Mouse (Mus musculus) hindbrain, embryonic 15.5 days (tissue): Measurements from ENCODE around the gene Tnr. TPM values are rescaled to one million over a fixed set of nuclear protein-coding genes. Genes with fewer than 3 reads are reported as not detected.
A peak's percentile ranks its signal among the peaks of the same experiment; 100 is the strongest.

Source experiments
- ATAC-seq: fragments of 200-750 bp; cut with Nextera tagmentation; 2 replicates; pipeline ENCODE4 v1.8.0; 2017; ENCODE audit warnings: low read depth, moderate number of reproducible peaks, moderate TSS enrichment; ENCODE audit not compliant: low FRiP score
- H3K27ac ChIP-seq: fragments of 300-500 bp; sonication (generic); replicated peaks from 2 replicates; pipeline ENCODE4 v1.5.1; 2015; ENCODE audit warnings: mild to moderate bottlenecking, inconsistent platforms
- H3K27me3 ChIP-seq: fragments of 300-500 bp; sonication (generic); 2 replicates; pipeline ENCODE4 v1.6.1; 2015; ENCODE audit warnings: control low read depth, inconsistent platforms
- H3K36me3 ChIP-seq: fragments of 300-500 bp; sonication (generic); 2 replicates; pipeline ENCODE4 v1.6.1; 2015; ENCODE audit warnings: control low read depth, inconsistent platforms
- H3K4me1 ChIP-seq: fragments of 300-500 bp; sonication (generic); replicated peaks from 2 replicates; pipeline ENCODE4 v1.6.1; 2015; ENCODE audit warnings: control low read depth, inconsistent platforms
- H3K4me2 ChIP-seq: fragments of 300-500 bp; sonication (generic); 2 replicates; pipeline ENCODE4 v1.6.1; 2015; ENCODE audit warnings: moderate library complexity, mild to moderate bottlenecking, inconsistent platforms
- H3K4me3 ChIP-seq: fragments of 300-500 bp; sonication (generic); 2 replicates; pipeline ENCODE4 v1.5.1; 2015; ENCODE audit warnings: mild to moderate bottlenecking, inconsistent platforms
- H3K9ac ChIP-seq: fragments of 300-500 bp; sonication (generic); 2 replicates; pipeline ENCODE4 v1.6.1; 2015; ENCODE audit warnings: inconsistent platforms
- H3K9me3 ChIP-seq: fragments of 300-500 bp; sonication (generic); 2 replicates; pipeline ENCODE4 v1.6.1; 2016; ENCODE audit warnings: control low read depth, inconsistent platforms
- WGBS: fragments of 180-500 bp; shearing (Covaris S2); methylation state at CpG from one replicate; pipeline ENCODE4 v1.1.7; 2015; 5-methylcytosine and 5-hydroxymethylcytosine counted together
- polyA plus RNA-seq: library from polyadenylated mRNA; unstranded; fragments of >200 nt; fragmentation: Nextera tagmentation; extraction: Ambion mirVana; gene quantifications from 2 replicates; pipeline ENCODE4 v1.2.1, GENCODE M21; 2015

Tnr gene
- polyA plus RNA-seq, 1 experiment from 2014 or later = 5.0 TPM

- Histone ChIP-seq H3K36me3 (no peaks in the 10 kb centered on the region), H3K27ac (no peak overlapping the region), H3K9me3 (no peaks in the 10 kb centered on the region), H3K9ac (no peak overlapping the region), H3K27me3 (no peaks in the 10 kb centered on the region), H3K4me2 (no peak overlapping the region), H3K4me1 (peaks cover 17% of the 10 kb centered on the region), H3K4me3 (no peak overlapping the region)
- ATAC-seq = no peak
- WGBS = 59% methylated on average over 2 of the region's 2 CpGs
Observed at GRCm38 (mm10) chr1:159596640-159597039, 73.1 kb downstream of the Tnr start.

GRCm38 (mm10) chr1:159613561-159613960 lies 90.0 kb downstream of the Tnr start:
- no peak for ATAC-seq
- H3K36me3 ChIP-seq = no peaks in the 10 kb centered on the region
- H3K9ac ChIP-seq = no peak overlapping the region
- WGBS = 92% methylated on average over 4 of the region's 4 CpGs
- H3K4me2 ChIP-seq = no peak overlapping the region
- no peaks in the 10 kb centered on the region for H3K27me3 ChIP-seq
- no peak overlapping the region for H3K4me3 ChIP-seq
- no peaks in the 10 kb centered on the region for H3K9me3 ChIP-seq
- peaks cover 20% of the 10 kb centered on the region for H3K4me1 ChIP-seq
- no peak overlapping the region for H3K27ac ChIP-seq

DNA sequence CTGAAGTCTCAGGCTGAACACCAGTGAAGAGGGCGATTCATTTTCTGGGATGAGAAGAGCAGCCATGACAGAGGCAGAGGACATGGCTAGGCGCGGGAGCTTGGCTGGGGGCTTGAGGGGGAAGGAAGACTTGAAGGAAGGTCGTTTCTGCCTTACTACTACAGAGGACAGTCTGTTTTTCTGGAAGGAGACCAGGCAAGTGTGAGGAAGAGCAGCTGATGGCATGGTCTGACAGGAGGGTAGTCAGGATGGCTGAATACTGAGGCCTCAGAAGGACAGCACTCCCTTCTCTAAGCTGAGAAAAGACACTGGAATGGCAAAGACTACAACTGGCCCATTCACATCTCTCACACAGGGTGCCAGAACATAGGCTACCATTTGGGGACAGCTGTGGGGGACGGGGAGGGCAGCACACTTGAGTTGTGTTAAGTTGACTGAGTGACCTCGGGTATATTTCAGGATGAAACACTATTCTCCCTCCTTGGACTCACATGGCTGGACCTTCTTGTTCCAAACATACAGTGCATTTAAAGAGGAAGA lies 90.6 kb downstream of the Tnr start:
- Histone ChIP-seq H3K36me3 (no peaks in the 10 kb centered on the region), H3K9me3 (no peaks in the 10 kb centered on the region), H3K27me3 (no peaks in the 10 kb centered on the region), H3K27ac (peak overlapping the region; percentile 74; the same call in 1 of the 2 replicates), H3K4me2 (peak overlapping the region; percentile 46), H3K4me1 (peaks cover 20% of the 10 kb centered on the region), H3K9ac (no peak overlapping the region), H3K4me3 (no peak overlapping the region)
- ATAC-seq = no peak
- WGBS = 84% methylated on average over 6 of the region's 6 CpGs

DNA sequence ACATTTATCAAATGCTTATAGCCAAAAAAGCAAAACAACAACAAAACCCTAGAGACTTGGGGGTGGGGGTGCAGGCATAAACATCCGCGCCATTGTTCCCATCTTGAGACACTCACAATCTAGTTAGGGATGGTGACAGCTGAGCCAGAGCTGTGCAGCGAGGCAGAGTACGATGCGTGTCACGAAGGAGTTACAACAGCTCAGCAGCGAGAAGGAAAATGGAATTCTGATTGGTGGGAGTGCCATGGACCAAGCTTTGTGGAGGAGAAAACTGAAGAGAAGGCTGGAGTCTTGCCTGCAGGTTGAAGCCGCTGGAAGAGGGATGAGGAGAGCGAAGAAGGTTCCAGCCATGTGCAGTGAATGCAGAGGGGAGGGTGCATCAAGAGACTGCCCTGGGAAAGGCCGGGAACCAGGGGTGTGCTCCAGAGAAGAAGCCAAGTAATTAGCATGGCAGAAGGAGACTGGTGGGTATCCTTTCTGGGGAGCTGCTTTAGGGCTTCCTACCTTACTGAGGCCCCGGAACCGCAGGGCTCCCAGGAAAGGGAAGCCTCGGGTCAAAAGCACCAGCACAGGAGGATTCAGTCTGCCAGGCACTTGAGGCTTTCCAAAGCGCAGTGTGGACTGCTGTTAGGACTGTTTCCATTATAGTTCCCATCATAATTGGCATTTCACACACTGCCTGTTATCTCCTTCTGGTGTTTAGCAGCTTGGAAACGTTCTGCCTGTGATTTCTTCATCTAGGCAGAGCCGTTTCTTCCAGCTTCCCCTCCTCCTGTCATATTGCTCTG lies 91.3 kb downstream of the Tnr start:
- Histone ChIP-seq H3K27me3 (no peaks in the 10 kb centered on the region), H3K36me3 (no peaks in the 10 kb centered on the region), H3K27ac (peak overlapping the region; percentile 74), H3K4me1 (peaks cover 20% of the 10 kb centered on the region), H3K4me2 (peak overlapping the region; percentile 46), H3K4me3 (peak overlapping the region; percentile 10; the same call in 1 of the 2 replicates), H3K9me3 (no peaks in the 10 kb centered on the region), H3K9ac (peak overlapping the region; percentile 6; the same call in 1 of the 2 replicates)
- ATAC-seq = peak; percentile 79
- 25% methylated on average over 16 of the region's 16 CpGs for WGBS

DNA sequence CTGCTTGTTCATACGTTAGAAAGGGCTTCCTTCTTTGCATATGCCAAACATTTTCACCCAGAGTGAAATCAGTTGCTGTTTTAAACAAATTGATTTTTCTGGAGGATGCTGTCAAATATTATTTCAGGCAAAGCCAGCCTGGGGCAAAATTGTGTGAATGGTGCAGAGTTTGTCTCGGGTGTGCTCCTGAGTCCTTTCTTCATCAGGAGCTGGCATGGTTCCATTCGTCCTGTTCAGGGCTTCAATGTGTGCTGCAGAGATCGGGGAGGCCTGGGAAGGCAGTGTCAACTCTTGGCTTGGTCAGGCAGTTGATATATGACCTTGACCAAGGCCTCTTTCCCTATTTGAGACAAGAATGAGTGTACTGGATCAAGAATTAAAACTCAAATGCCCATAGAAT lies 92.1 kb downstream of the Tnr start:
- 40% methylated on average over 4 of the region's 4 CpGs for WGBS
- Histone ChIP-seq H3K4me3 (no peak overlapping the region), H3K9me3 (no peaks in the 10 kb centered on the region), H3K4me1 (peaks cover 20% of the 10 kb centered on the region), H3K27ac (peak overlapping the region; percentile 74; the same call in 1 of the 2 replicates), H3K27me3 (no peaks in the 10 kb centered on the region), H3K9ac (no peak overlapping the region), H3K4me2 (no peak overlapping the region), H3K36me3 (no peaks in the 10 kb centered on the region)
- ATAC-seq = no peak

- Histone ChIP-seq H3K4me1 (peaks cover 18% of the 10 kb centered on the region), H3K4me3 (no peak overlapping the region), H3K27ac (no peak overlapping the region), H3K4me2 (no peak overlapping the region), H3K9ac (no peak overlapping the region), H3K27me3 (no peaks in the 10 kb centered on the region), H3K36me3 (no peaks in the 10 kb centered on the region), H3K9me3 (no peaks in the 10 kb centered on the region)
- ATAC-seq = no peak
- whole genome bisulfite sequencing = 56% methylated on average over 2 of the region's 2 CpGs
Observed at GRCm38 (mm10) chr1:159619205-159619604, 95.6 kb downstream of the Tnr start.

DNA sequence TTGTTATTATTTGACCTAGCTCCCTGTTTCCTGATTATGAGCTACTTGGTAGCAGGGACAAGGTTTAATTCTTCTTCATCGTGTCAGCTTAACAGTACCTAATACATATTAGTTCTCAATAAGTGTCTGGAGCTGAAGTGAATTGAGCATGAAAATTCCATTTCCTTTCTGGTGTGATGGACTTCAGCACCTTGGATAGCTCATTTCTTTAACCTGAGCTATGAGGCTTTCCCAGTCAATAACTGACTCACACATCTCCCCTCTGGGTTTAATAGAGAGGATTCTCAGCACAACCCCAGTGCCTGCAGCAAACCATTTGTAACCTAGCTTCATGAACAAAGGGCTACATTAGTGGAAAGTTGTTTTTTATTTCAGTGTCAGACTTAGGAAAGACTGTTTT lies 97.8 kb downstream of the Tnr start:
- no peak overlapping the region for H3K27ac ChIP-seq
- ATAC-seq = no peak
- H3K4me2 ChIP-seq = no peak overlapping the region

GRCm38 (mm10) chr1:159629119-159629518 lies 105.5 kb downstream of the Tnr start:
- Histone ChIP-seq H3K27ac (no peak overlapping the region), H3K36me3 (no peaks in the 10 kb centered on the region), H3K9me3 (no peaks in the 10 kb centered on the region), H3K4me2 (no peak overlapping the region), H3K4me1 (0 out of 2 replicates have a peak, but pooled peaks cover 4% of the 10 kb centered on the region), H3K27me3 (no peaks in the 10 kb centered on the region), H3K4me3 (no peak overlapping the region), H3K9ac (no peak overlapping the region)
- 87% methylated on average over 3 of the region's 3 CpGs for WGBS
- ATAC-seq = no peak

More for the DNA sequence above, 97.8 kb downstream of the Tnr start:
- Histone ChIP-seq H3K4me1 (no peaks in the 10 kb centered on the region), H3K36me3 (no peaks in the 10 kb centered on the region), H3K9me3 (no peaks in the 10 kb centered on the region), H3K4me3 (no peak overlapping the region), H3K27me3 (no peaks in the 10 kb centered on the region), H3K9ac (no peak overlapping the region)
- WGBS = 65% methylated on average over 1 of the region's 1 CpGs

DNA sequence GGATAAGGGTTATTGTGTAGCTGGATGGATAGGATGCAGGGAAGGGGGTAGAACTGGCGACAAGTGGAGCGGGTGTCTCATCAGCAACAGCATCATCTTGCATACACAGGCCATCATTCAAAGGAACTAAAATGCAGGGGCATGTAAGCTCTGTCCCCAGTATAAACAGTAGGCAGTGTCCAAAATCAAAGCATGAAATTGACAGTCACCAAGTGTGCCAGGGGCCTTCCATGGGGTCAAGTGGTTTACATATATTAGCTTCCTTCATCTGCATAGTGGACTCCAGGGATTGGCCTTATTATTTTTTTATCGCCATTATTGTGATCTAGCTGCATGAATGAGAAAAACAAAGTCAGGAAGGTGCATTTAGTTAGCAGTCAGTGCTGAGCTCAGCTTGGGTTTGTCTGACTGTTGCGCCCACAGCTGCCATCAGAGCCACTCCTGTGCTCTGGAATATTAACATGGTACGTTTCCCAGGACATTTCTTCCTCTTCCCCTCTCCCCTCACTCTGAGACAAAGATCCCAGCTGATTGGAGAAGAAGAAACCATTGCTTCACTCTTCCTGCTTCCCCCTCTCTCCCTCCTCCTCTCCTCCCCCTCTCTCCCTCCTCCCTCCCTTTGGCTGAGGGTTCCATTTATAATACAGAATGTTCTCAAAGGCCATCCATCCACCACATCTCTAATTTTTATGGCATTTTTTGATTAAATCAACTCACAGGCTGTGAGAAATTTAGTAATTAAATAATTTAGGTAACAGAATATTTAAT lies 106.4 kb downstream of the Tnr start:
- Histone ChIP-seq H3K9ac (no peak overlapping the region), H3K27ac (no peak overlapping the region), H3K9me3 (no peaks in the 10 kb centered on the region), H3K36me3 (no peaks in the 10 kb centered on the region), H3K27me3 (no peaks in the 10 kb centered on the region), H3K4me1 (0 out of 2 replicates have a peak, but pooled peaks cover 4% of the 10 kb centered on the region), H3K4me2 (no peak overlapping the region), H3K4me3 (no peak overlapping the region)
- WGBS = 52% methylated on average over 5 of the region's 5 CpGs
- ATAC-seq = peak; percentile 59; the same call in 1 of the 2 replicates

DNA sequence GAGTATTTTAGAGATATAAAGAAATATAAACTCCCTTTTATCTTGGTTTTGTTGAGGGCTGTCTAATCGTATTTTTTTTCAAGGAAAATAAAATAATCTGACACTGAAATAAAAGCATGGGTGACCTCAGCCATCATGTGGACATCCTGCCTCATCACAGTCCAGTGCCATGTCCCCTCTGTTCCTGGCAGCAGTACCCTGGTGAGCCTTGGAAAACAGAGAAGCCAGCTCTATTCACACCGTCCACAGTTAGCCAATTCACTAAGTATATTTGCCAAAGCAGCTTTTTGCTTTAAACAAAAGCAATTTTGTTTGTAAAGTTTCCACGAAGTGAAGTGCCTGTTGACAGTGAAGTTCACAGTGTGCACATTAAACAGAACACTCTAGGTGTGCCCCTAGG lies 109.0 kb downstream of the Tnr start:
- WGBS = 69% methylated on average over 3 of the region's 3 CpGs
- H3K4me3 ChIP-seq = no peak overlapping the region
- no peak for ATAC-seq
- H3K9me3 ChIP-seq = no peaks in the 10 kb centered on the region
- no peak overlapping the region for H3K9ac ChIP-seq
- H3K4me1 ChIP-seq = 0 out of 2 replicates have a peak, but pooled peaks cover 4% of the 10 kb centered on the region
- H3K4me2 ChIP-seq = no peak overlapping the region
- no peaks in the 10 kb centered on the region for H3K27me3 ChIP-seq
- no peak overlapping the region for H3K27ac ChIP-seq
- H3K36me3 ChIP-seq = no peaks in the 10 kb centered on the region

GRCm38 (mm10) chr1:159639408-159639807 lies 115.8 kb downstream of the Tnr start:
- Histone ChIP-seq H3K9ac (no peak overlapping the region), H3K4me2 (no peak overlapping the region), H3K9me3 (no peaks in the 10 kb centered on the region), H3K4me1 (no peaks in the 10 kb centered on the region), H3K36me3 (no peaks in the 10 kb centered on the region), H3K27ac (no peak overlapping the region), H3K27me3 (no peaks in the 10 kb centered on the region), H3K4me3 (no peak overlapping the region)
- no peak for ATAC-seq
- 88% methylated on average over 4 of the region's 4 CpGs for WGBS

GRCm38 (mm10) chr1:159645719-159646118 lies 122.2 kb downstream of the Tnr start:
- 92% methylated on average over 4 of the region's 4 CpGs for WGBS
- Histone ChIP-seq H3K9me3 (no peaks in the 10 kb centered on the region), H3K4me3 (no peak overlapping the region), H3K4me1 (no peaks in the 10 kb centered on the region), H3K4me2 (no peak overlapping the region), H3K36me3 (no peaks in the 10 kb centered on the region), H3K27me3 (no peaks in the 10 kb centered on the region), H3K9ac (no peak overlapping the region), H3K27ac (no peak overlapping the region)
- no peak for ATAC-seq
